Mouse (Mus musculus) central nervous system, embryonic 11.5 days (tissue): Measurements from ENCODE around the gene Fbxw9. TPM values are rescaled to one million over a fixed set of nuclear protein-coding genes. Genes with fewer than 3 reads are reported as not detected.

Source experiments
- polyA plus RNA-seq: library from polyadenylated mRNA; depleted of rRNA; stranded (reverse); fragments of >200 nt; gene quantifications from 2 replicates; pipeline ENCODE4 v1.2.3, GENCODE M21; 2012; rRNA removed

The Fbxw9 gene
- polyA plus RNA-seq = 40.9 and 42.1 TPM in 2 replicates

GRCm38 (mm10) chr8:85059879-85060616, at the start of gene Fbxw9:
TSS of gene Fbxw9 (plus strand) at chr8:85060055.

GRCm38 (mm10) chr8:85014431-85014830, 45.4 kb upstream of the Fbxw9 start, which contains the start of gene Best2:
TSS of gene Best2 (minus strand) at chr8:85014531.

GRCm38 (mm10) chr8:85025098-85025932, 34.5 kb upstream of the Fbxw9 start, which contains the start of gene Asna1:
TSS of gene Asna1 (minus strand) at chr8:85025281.

GRCm38 (mm10) chr8:85026670-85027515, 33.0 kb upstream of the Fbxw9 start, which contains the start of gene Trir:
TSS of gene Trir (plus strand) at chr8:85026823.

GRCm38 (mm10) chr8:85036718-85037365, 23.0 kb upstream of the Fbxw9 start, which contains the start of gene Tnpo2:
TSS of gene Tnpo2 (plus strand) at chr8:85036915.

GRCm38 (mm10) chr8:85067982-85068381, 8.1 kb downstream of the Fbxw9 start, which contains the start of gene Gm5741:
TSS of gene Gm5741 (minus strand) at chr8:85067982.

GRCm38 (mm10) chr8:85071514-85072281, 11.8 kb downstream of the Fbxw9 start, which contains the start of gene Dhps:
TSS of gene Dhps (plus strand) at chr8:85071757.

GRCm38 (mm10) chr8:85080532-85081215, 20.8 kb downstream of the Fbxw9 start, which contains the start of gene Wdr83os:
TSS of gene Wdr83os (plus strand) at chr8:85080740.

GRCm38 (mm10) chr8:85081216-85081555, 21.3 kb downstream of the Fbxw9 start, which contains the start of gene Wdr83:
TSS of gene Wdr83 (minus strand) at chr8:85081306.

GRCm38 (mm10) chr8:85083108-85083813, 23.4 kb downstream of the Fbxw9 start, which contains the start of gene Man2b1:
TSS of gene Man2b1 (plus strand) at chr8:85083270.

Other genes with a start within 250 kb of the Fbxw9 start
- gene Dand5, start 237.2 kb upstream of the Fbxw9 start, polyA plus RNA-seq = 3.2 and 4.7 TPM in 2 replicates
- gene Gadd45gip1, start 228.5 kb upstream of the Fbxw9 start, polyA plus RNA-seq = 29.3 and 32.5 TPM in 2 replicates
- gene Rad23a, start 219.4 kb upstream of the Fbxw9 start, polyA plus RNA-seq = 65.7 and 76.9 TPM in 2 replicates
- gene Calr, start 213.1 kb upstream of the Fbxw9 start, polyA plus RNA-seq = 669 and 1,481 TPM in 2 replicates
- 97.5 and 98.6 TPM in 2 replicates for gene Farsa, start 203.1 kb upstream of the Fbxw9 start, polyA plus RNA-seq
- 38.7 and 41.1 TPM in 2 replicates for gene Syce2, start 187.9 kb upstream of the Fbxw9 start, polyA plus RNA-seq
- 47.6 and 59.7 TPM in 2 replicates for gene Gcdh, start 166.1 kb upstream of the Fbxw9 start, polyA plus RNA-seq
- 13.0 and 22.9 TPM in 2 replicates for gene Klf1, start 158.1 kb upstream of the Fbxw9 start, polyA plus RNA-seq
- gene Dnase2a, start 151.5 kb upstream of the Fbxw9 start, polyA plus RNA-seq = 8.9 and 10.6 TPM in 2 replicates
- gene Mast1, start 122.7 kb upstream of the Fbxw9 start, polyA plus RNA-seq = 21.4 and 22.8 TPM in 2 replicates
- 1.1 TPM in 2 replicates for gene Rtbdn, start 113.1 kb upstream of the Fbxw9 start, polyA plus RNA-seq
- gene Gm49661, start 90.6 kb upstream of the Fbxw9 start, polyA plus RNA-seq = not detected in 2 replicates
- 836 and 1,138 TPM in 2 replicates for gene Prdx2, start 90.5 kb upstream of the Fbxw9 start, polyA plus RNA-seq
- gene Rnaseh2a, start 90.3 kb upstream of the Fbxw9 start, polyA plus RNA-seq = 85.7 and 158 TPM in 2 replicates
- 3.7 and 3.8 TPM in 2 replicates for gene Junb, start 81.3 kb upstream of the Fbxw9 start, polyA plus RNA-seq
- 12.8 and 15.9 TPM in 2 replicates for gene Hook2, start 69.5 kb upstream of the Fbxw9 start, polyA plus RNA-seq
- 0.04 TPM in 1 of 2 replicates, not detected in the other for gene Best2, start 45.5 kb upstream of the Fbxw9 start, polyA plus RNA-seq
- gene Asna1, start 34.8 kb upstream of the Fbxw9 start, polyA plus RNA-seq = 186 and 196 TPM in 2 replicates
- gene Trir, start 33.2 kb upstream of the Fbxw9 start, polyA plus RNA-seq = 185 and 357 TPM in 2 replicates
- gene Tnpo2, start 23.1 kb upstream of the Fbxw9 start, polyA plus RNA-seq = 72.4 and 83.1 TPM in 2 replicates
- 0.71 and 0.82 TPM in 2 replicates for gene Gm5741, start 7.9 kb downstream of the Fbxw9 start, polyA plus RNA-seq
- gene Dhps, start 11.7 kb downstream of the Fbxw9 start, polyA plus RNA-seq = 44.7 and 49.4 TPM in 2 replicates
- gene Wdr83os, start 20.7 kb downstream of the Fbxw9 start, polyA plus RNA-seq = 85.3 and 89.8 TPM in 2 replicates
- 72.7 and 84.7 TPM in 2 replicates for gene Wdr83, start 21.3 kb downstream of the Fbxw9 start, polyA plus RNA-seq
- gene Man2b1, start 23.2 kb downstream of the Fbxw9 start, polyA plus RNA-seq = 18.3 and 21.6 TPM in 2 replicates
- 1.3 and 2.0 TPM in 2 replicates for gene Zfp791, start 63.0 kb downstream of the Fbxw9 start, polyA plus RNA-seq
- gene Cks1brt, start 91.9 kb downstream of the Fbxw9 start, polyA plus RNA-seq = not detected in 2 replicates
- not detected in 2 replicates for gene Olfr371, start 165.9 kb downstream of the Fbxw9 start, polyA plus RNA-seq
- 112 and 144 TPM in 2 replicates for gene Orc6, start 239.6 kb downstream of the Fbxw9 start, polyA plus RNA-seq
- 67.6 and 88.3 TPM in 2 replicates for gene Vps35, start 239.7 kb downstream of the Fbxw9 start, polyA plus RNA-seq